Mouse (Mus musculus): ENCODE measurements around the gene Wdr82.

GRCm38 (mm10) chr9:106236818-106237211, 66.1 kb downstream of the Wdr82 start:
- no peak for TF ChIP-seq CTCF (IDR thresholded peaks at IDR 0.05; ENCODE audit: borderline replicate concordance, extremely low read depth, insufficient read depth, insufficient read length)
- TF ChIP-seq POLR2A (IDR thresholded peaks at IDR 0.05; ENCODE audit: borderline replicate concordance, extremely low read depth, insufficient read depth, insufficient read length, poor library complexity, severe bottlenecking), result no peak

Measured in brain, embryonic 14.5 days (tissue).